Mouse (Mus musculus) testis, adult 10 weeks (tissue): ENCODE results near the gene Becn1. TPM values are rescaled to one million over a fixed set of nuclear protein-coding genes. Genes with fewer than 3 reads are reported as not detected.

Experiments used
- polyA plus RNA-seq: library from polyadenylated mRNA; stranded (reverse); fragments of 350-450 nt; fragmentation: Illumina TruSeq; extraction: RNeasy Lipid Tissue Mini Kit (QIAGEN cat#74804); gene quantifications from one replicate; pipeline ENCODE4 v1.2.3, GENCODE M21; 2014; ENCODE audit warnings: low read depth, low replicate concordance

Gene Becn1
- 78.8 TPM for polyA plus RNA-seq

GRCm38 (mm10) chr11:101302004-101302798 is at the start of gene Becn1:
Becn1 (minus strand) TSS chr11:101302286.

GRCm38 (mm10) chr11:101330371-101330924 is 28.4 kb upstream of the Becn1 start, which contains the start of gene Aoc3:
Aoc3 (plus strand) TSS chr11:101330605.

GRCm38 (mm10) chr11:101324763-101325162 is 22.7 kb upstream of the Becn1 start, which contains the start of gene Aoc2:
Aoc2 (plus strand) TSS chr11:101325063.

GRCm38 (mm10) chr11:101315665-101316500 is 13.8 kb upstream of the Becn1 start, which contains the start of gene Psme3:
Psme3 (plus strand) TSS chr11:101316213.

GRCm38 (mm10) chr11:101278223-101279192 is 23.6 kb downstream of the Becn1 start, which contains the start of the genes Cntd1 and Coa3:
Cntd1 (plus strand) TSS chr11:101279012.
Coa3 (minus strand) TSS chr11:101279114.

GRCm38 (mm10) chr11:101259948-101260825 is 41.9 kb downstream of the Becn1 start, which contains the start of gene Wnk4:
Wnk4 (plus strand) TSS chr11:101260567.

GRCm38 (mm10) chr11:101253613-101254389 is 48.3 kb downstream of the Becn1 start, which contains the start of gene Vps25:
Vps25 (plus strand) TSS chr11:101253707.

GRCm38 (mm10) chr11:101245855-101246701 is 56.0 kb downstream of the Becn1 start, which contains the start of gene Ramp2:
Ramp2 (plus strand) TSS chr11:101246028.

Other genes starting within 250 kb of the Becn1 start
- 0.98 TPM for gene Naglu, start 232.3 kb downstream of the Becn1 start, polyA plus RNA-seq
- 0.62 TPM for gene Hsd17b1, start 223.9 kb downstream of the Becn1 start, polyA plus RNA-seq
- 1.7 TPM for gene Coasy, start 219.7 kb downstream of the Becn1 start, polyA plus RNA-seq
- 8.3 TPM for gene Mlx, start 215.0 kb downstream of the Becn1 start, polyA plus RNA-seq
- gene Psmc3ip, start 206.8 kb downstream of the Becn1 start, polyA plus RNA-seq = 124 TPM
- gene Retreg3, start 182.4 kb downstream of the Becn1 start, polyA plus RNA-seq = 14.0 TPM
- gene Tubg1, start 182.3 kb downstream of the Becn1 start, polyA plus RNA-seq = 2.5 TPM
- 0.22 TPM for gene Tubg2, start 146.4 kb downstream of the Becn1 start, polyA plus RNA-seq
- 0.13 TPM for gene Cntnap1, start 131.8 kb downstream of the Becn1 start, polyA plus RNA-seq
- not detected for gene Plekhh3, start 130.9 kb downstream of the Becn1 start, polyA plus RNA-seq
- not detected for gene Ccr10, start 126.8 kb downstream of the Becn1 start, polyA plus RNA-seq
- gene Ezh1, start 75.8 kb downstream of the Becn1 start, polyA plus RNA-seq = 12.7 TPM
- gene Ramp2, start 56.3 kb downstream of the Becn1 start, polyA plus RNA-seq = 1.1 TPM
- 28.3 TPM for gene Vps25, start 48.6 kb downstream of the Becn1 start, polyA plus RNA-seq
- 1.5 TPM for gene Wnk4, start 41.7 kb downstream of the Becn1 start, polyA plus RNA-seq
- 172 TPM for gene Cntd1, start 23.3 kb downstream of the Becn1 start, polyA plus RNA-seq
- 4.0 TPM for gene Coa3, start 23.2 kb downstream of the Becn1 start, polyA plus RNA-seq
- gene Psme3, start 13.9 kb upstream of the Becn1 start, polyA plus RNA-seq = 427 TPM
- gene Aoc2, start 22.8 kb upstream of the Becn1 start, polyA plus RNA-seq = 0.48 TPM
- gene Aoc3, start 28.3 kb upstream of the Becn1 start, polyA plus RNA-seq = 2.1 TPM
- gene G6pc, start 65.3 kb upstream of the Becn1 start, polyA plus RNA-seq = not detected
- gene Aarsd1, start 115.3 kb upstream of the Becn1 start, polyA plus RNA-seq = 4.6 TPM
- 0.41 TPM for gene Gm27029, start 122.5 kb upstream of the Becn1 start, polyA plus RNA-seq
- 1.9 TPM for gene Rundc1, start 122.8 kb upstream of the Becn1 start, polyA plus RNA-seq
- 14.0 TPM for gene Ptges3l, start 123.0 kb upstream of the Becn1 start, polyA plus RNA-seq
- gene Rpl27, start 140.0 kb upstream of the Becn1 start, polyA plus RNA-seq = 23.8 TPM
- gene Ifi35, start 146.1 kb upstream of the Becn1 start, polyA plus RNA-seq = 0.25 TPM
- gene Rnd2, start 162.7 kb upstream of the Becn1 start, polyA plus RNA-seq = 12.6 TPM
- gene Vat1, start 163.9 kb upstream of the Becn1 start, polyA plus RNA-seq = 2.6 TPM
- 26.7 TPM for gene Brca1, start 249.7 kb upstream of the Becn1 start, polyA plus RNA-seq
- 301 TPM for gene Nbr1, start 249.9 kb upstream of the Becn1 start, polyA plus RNA-seq